Mouse (Mus musculus) stomach, postnatal 0 days (tissue): ENCODE results near the gene Snai1.

Experiments used
- CTCF ChIP-seq: IDR thresholded peaks from 2 replicates; pipeline ENCODE4 v1.5.1; 2016; ENCODE audit warnings: antibody characterized with exemption, low read depth, mild to moderate bottlenecking, moderate library complexity
- EP300 ChIP-seq: optimal IDR thresholded peaks from 2 replicates; pipeline ENCODE3; 2016; ENCODE audit warnings: antibody characterized with exemption

- TF ChIP-seq EP300, result no peak
- no peak for TF ChIP-seq CTCF
Observed at GRCm38 (mm10) chr2:167562101-167562500, 24.1 kb downstream of the Snai1 start.
